Mouse (Mus musculus): ENCODE results near the gene Rnf135. TPM values are rescaled to one million over a fixed set of nuclear protein-coding genes. Genes with fewer than 3 reads are reported as not detected.

Gene Rnf135
- polyA plus RNA-seq, 2 experiments, result 6.0 TPM

DNA sequence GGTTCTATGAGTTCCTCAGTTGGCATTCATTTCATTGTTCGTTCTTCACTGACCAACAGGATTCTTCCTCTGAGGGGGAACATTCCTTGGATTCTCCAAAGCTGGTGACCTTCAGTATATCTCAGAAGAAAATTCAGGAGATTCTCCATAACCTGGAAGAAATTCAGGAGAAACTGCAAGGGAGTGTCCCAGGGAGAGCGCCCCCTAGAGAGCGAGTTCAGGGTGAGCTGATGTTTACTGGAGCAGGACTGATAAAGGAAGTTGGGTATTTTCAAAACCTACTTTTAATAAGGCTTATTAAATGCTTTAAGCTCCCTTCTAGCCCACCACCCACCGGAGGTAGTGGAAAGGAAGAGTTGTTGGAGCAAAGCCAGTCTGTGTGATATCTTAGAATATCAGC is 10.2 kb downstream of the Rnf135 start:
- Histone ChIP-seq H3K4me1 (ENCODE audit: control insufficient read depth, insufficient read depth, low read length) (no peaks in the 10 kb centered on the region), H3K9ac (ENCODE audit: low read depth, low read length, severe bottlenecking) (no peak overlapping the region), H3K4me3 (replicated peaks; ENCODE audit: low read length) (no peak overlapping the region), H3K36me3 (ENCODE audit: control insufficient read depth, insufficient read depth, low read length) (peaks cover 11% of the 10 kb centered on the region; the same call in 1 of the 2 replicates), H3K27ac (replicated peaks; ENCODE audit: low read depth, low read length) (no peak overlapping the region), H3K4me2 (replicated peaks; ENCODE audit: low read depth, low read length, severe bottlenecking) (no peak overlapping the region), H3K27me3 (ENCODE audit: control insufficient read depth, insufficient read depth, low read length) (no peaks in the 10 kb centered on the region), H3K9me3 (ENCODE audit: control insufficient read depth, low read length) (no peaks in the 10 kb centered on the region)
- DNase-seq (ENCODE audit: low spot score) (no peak), ATAC-seq (ENCODE audit: low FRiP score, low read depth) (no peak)
- 70% methylated on average over 4 of the region's 4 CpGs for WGBS
- TF ChIP-seq POLR2A (IDR thresholded peaks at IDR 0.05; ENCODE audit: borderline replicate concordance, extremely low read depth, insufficient read depth, insufficient read length), result no peak

DNA sequence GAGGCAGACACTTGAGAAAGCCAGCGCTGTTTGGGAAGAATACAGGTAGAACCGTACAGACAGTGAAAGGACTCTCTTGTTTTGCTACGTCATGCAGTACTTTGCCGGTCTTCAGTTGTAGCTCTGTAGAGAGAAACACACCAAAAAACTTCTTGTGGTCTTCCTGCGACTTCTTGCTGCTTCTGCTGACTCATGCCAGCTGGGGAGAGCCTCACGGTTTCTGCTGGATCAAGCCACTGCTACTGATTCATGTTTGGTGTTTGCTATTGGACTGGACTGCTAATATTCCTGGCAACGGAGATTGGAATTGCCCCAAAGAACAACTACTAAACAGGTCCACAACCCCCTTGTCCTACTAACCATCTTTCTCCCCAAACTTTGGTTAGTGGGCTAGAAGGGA is 12.7 kb downstream of the Rnf135 start:
- Histone ChIP-seq H3K9me3 (ENCODE audit: control insufficient read depth, low read length) (no peaks in the 10 kb centered on the region), H3K9ac (ENCODE audit: low read depth, low read length, severe bottlenecking) (no peak overlapping the region), H3K27ac (replicated peaks; ENCODE audit: low read depth, low read length) (no peak overlapping the region), H3K27me3 (ENCODE audit: control insufficient read depth, insufficient read depth, low read length) (no peaks in the 10 kb centered on the region), H3K4me2 (replicated peaks; ENCODE audit: low read depth, low read length, severe bottlenecking) (no peak overlapping the region), H3K36me3 (ENCODE audit: control insufficient read depth, insufficient read depth, low read length) (peaks cover 11% of the 10 kb centered on the region; the same call in 1 of the 2 replicates), H3K4me1 (ENCODE audit: control insufficient read depth, insufficient read depth, low read length) (no peaks in the 10 kb centered on the region), H3K4me3 (replicated peaks; ENCODE audit: low read length) (no peak overlapping the region)
- WGBS, result 90% methylated on average over 7 of the region's 7 CpGs
- ATAC-seq (ENCODE audit: low FRiP score, low read depth), result no peak
- TF ChIP-seq POLR2A (IDR thresholded peaks at IDR 0.05; ENCODE audit: borderline replicate concordance, extremely low read depth, insufficient read depth, insufficient read length), result no peak
- no peak for DNase-seq (ENCODE audit: low spot score)

DNA sequence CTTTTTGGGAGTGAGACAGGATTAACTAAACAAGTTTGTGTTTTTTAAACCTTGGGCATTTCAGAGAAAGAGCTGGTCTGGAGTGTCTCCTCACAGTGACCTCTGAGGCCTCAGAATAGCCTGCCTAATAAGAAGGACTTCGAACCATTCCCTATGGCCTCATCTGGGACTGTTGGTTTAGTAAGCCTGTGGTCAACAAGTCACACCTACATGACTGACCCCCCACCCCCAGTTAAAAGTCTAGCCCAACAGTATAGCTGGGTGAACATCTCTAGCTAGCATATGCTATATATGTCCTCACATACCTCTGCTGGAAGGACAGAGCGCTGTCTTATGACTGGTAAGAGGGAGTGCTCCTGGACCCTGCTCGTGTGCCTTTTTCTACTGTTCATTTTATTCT is 15.7 kb downstream of the Rnf135 start:
- Histone ChIP-seq H3K27ac (replicated peaks; ENCODE audit: low read depth, low read length) (no peak overlapping the region), H3K4me2 (replicated peaks; ENCODE audit: low read depth, low read length, severe bottlenecking) (no peak overlapping the region), H3K9me3 (ENCODE audit: control insufficient read depth, low read length) (no peaks in the 10 kb centered on the region), H3K9ac (ENCODE audit: low read depth, low read length, severe bottlenecking) (no peak overlapping the region), H3K4me3 (replicated peaks; ENCODE audit: low read length) (no peak overlapping the region), H3K4me1 (ENCODE audit: control insufficient read depth, insufficient read depth, low read length) (no peaks in the 10 kb centered on the region), H3K36me3 (ENCODE audit: control insufficient read depth, insufficient read depth, low read length) (0 out of 2 replicates have a peak, but pooled peaks cover 6% of the 10 kb centered on the region), H3K27me3 (ENCODE audit: control insufficient read depth, insufficient read depth, low read length) (no peaks in the 10 kb centered on the region)
- TF ChIP-seq POLR2A (IDR thresholded peaks at IDR 0.05; ENCODE audit: borderline replicate concordance, extremely low read depth, insufficient read depth, insufficient read length), result no peak
- 95% methylated on average over 3 of the region's 3 CpGs for WGBS
- no peak for ATAC-seq (ENCODE audit: low FRiP score, low read depth)
- no peak for DNase-seq (ENCODE audit: low spot score)

DNA sequence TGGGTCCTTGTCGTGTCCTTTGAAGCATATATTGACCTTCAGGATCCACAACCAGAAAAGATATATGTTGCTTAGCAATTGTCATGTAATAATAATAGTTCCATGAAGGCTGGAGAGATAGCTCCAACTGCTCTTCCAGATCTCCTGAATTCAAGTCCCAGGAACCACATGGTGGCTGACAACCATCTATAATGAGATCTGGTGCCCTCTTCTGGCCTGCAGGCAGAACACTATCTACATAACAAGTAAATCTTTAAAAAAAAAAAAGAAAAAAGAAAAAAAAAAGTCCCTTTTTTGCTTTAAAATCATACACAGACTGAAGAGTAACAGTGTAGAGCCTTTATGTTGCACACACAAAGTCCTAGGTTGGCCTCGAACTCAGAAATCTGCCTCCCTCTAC is 16.1 kb downstream of the Rnf135 start:
- H3K9ac ChIP-seq (ENCODE audit: low read depth, low read length, severe bottlenecking), result no peak overlapping the region
- H3K4me2 ChIP-seq (replicated peaks; ENCODE audit: low read depth, low read length, severe bottlenecking), result no peak overlapping the region
- no peaks in the 10 kb centered on the region for H3K4me1 ChIP-seq (ENCODE audit: control insufficient read depth, insufficient read depth, low read length)
- TF ChIP-seq POLR2A (IDR thresholded peaks at IDR 0.05; ENCODE audit: borderline replicate concordance, extremely low read depth, insufficient read depth, insufficient read length), result no peak
- H3K36me3 ChIP-seq (ENCODE audit: control insufficient read depth, insufficient read depth, low read length), result 0 out of 2 replicates have a peak, but pooled peaks cover 2% of the 10 kb centered on the region
- DNase-seq (ENCODE audit: low spot score) (no peak), ATAC-seq (ENCODE audit: low FRiP score, low read depth) (no peak)
- no peak overlapping the region for H3K27ac ChIP-seq (replicated peaks; ENCODE audit: low read depth, low read length)
- no peaks in the 10 kb centered on the region for H3K9me3 ChIP-seq (ENCODE audit: control insufficient read depth, low read length)
- 92% methylated on average over 2 of the region's 2 CpGs for WGBS
- no peak overlapping the region for H3K4me3 ChIP-seq (replicated peaks; ENCODE audit: low read length)
- H3K27me3 ChIP-seq (ENCODE audit: control insufficient read depth, insufficient read depth, low read length), result no peaks in the 10 kb centered on the region

DNA sequence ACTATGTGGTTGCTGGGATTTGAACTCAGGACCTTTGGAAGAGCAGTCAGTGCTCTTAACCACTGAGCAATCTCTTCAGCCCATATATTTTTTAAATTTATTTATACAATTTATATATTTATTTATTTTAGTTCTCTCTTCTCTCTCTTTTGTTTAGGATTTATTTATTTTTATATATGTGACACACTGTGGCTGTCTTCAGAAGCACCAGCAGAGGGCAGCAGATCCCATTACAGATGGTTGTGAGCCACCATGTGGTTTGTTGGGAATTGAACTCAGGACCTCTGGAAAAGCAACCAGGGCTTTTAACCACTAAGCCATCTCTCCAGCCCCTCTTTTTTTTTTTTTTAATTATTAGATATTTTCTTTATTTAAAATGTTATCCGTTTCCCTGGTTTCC is 16.7 kb downstream of the Rnf135 start:
- Histone ChIP-seq H3K9me3 (ENCODE audit: control insufficient read depth, low read length) (no peaks in the 10 kb centered on the region), H3K4me2 (replicated peaks; ENCODE audit: low read depth, low read length, severe bottlenecking) (no peak overlapping the region), H3K27me3 (ENCODE audit: control insufficient read depth, insufficient read depth, low read length) (no peaks in the 10 kb centered on the region), H3K9ac (ENCODE audit: low read depth, low read length, severe bottlenecking) (no peak overlapping the region), H3K27ac (replicated peaks; ENCODE audit: low read depth, low read length) (no peak overlapping the region), H3K4me1 (ENCODE audit: control insufficient read depth, insufficient read depth, low read length) (no peaks in the 10 kb centered on the region), H3K4me3 (replicated peaks; ENCODE audit: low read length) (no peak overlapping the region), H3K36me3 (ENCODE audit: control insufficient read depth, insufficient read depth, low read length) (no peaks in the 10 kb centered on the region)
- DNase-seq (ENCODE audit: low spot score) (no peak), ATAC-seq (ENCODE audit: low FRiP score, low read depth) (no peak)
- 84% methylated on average over 1 of the region's 1 CpGs for WGBS
- no peak for TF ChIP-seq POLR2A (IDR thresholded peaks at IDR 0.05; ENCODE audit: borderline replicate concordance, extremely low read depth, insufficient read depth, insufficient read length)

DNA sequence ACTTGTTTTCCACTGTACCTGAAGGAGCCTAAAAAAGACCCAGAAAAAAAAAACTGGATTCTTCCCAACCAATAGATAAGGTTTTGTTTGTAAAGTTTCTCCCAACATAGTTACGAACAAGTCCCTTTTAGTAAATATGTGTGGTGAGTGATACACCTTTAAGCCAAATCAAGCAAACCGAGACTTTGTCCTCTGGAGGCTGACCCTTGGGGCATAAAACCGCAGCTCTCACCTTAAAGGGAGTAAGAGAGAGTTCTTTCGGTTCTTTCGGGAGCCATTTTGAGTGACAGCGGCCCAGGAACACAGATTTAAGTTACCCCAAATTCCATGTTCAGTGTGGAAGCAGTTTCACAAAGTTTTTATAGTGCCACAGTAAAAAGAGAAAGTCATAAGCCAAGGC is 18.6 kb downstream of the Rnf135 start:
- WGBS, result 75% methylated on average over 6 of the region's 6 CpGs
- no peak for TF ChIP-seq POLR2A (IDR thresholded peaks at IDR 0.05; ENCODE audit: borderline replicate concordance, extremely low read depth, insufficient read depth, insufficient read length)
- ATAC-seq (ENCODE audit: low FRiP score, low read depth), result no peak
- H3K27me3 ChIP-seq (ENCODE audit: control insufficient read depth, insufficient read depth, low read length), result no peaks in the 10 kb centered on the region
- H3K36me3 ChIP-seq (ENCODE audit: control insufficient read depth, insufficient read depth, low read length), result no peaks in the 10 kb centered on the region
- H3K4me1 ChIP-seq (ENCODE audit: control insufficient read depth, insufficient read depth, low read length), result no peaks in the 10 kb centered on the region
- H3K9ac ChIP-seq (ENCODE audit: low read depth, low read length, severe bottlenecking), result no peak overlapping the region
- H3K4me2 ChIP-seq (replicated peaks; ENCODE audit: low read depth, low read length, severe bottlenecking), result no peak overlapping the region
- no peaks in the 10 kb centered on the region for H3K9me3 ChIP-seq (ENCODE audit: control insufficient read depth, low read length)
- DNase-seq (ENCODE audit: low spot score), result no peak
- no peak overlapping the region for H3K4me3 ChIP-seq (replicated peaks; ENCODE audit: low read length)
- no peak overlapping the region for H3K27ac ChIP-seq (replicated peaks; ENCODE audit: low read depth, low read length)

Measured in limb, embryonic 14.5 days (tissue).